Mouse (Mus musculus): Measurements from ENCODE around the gene Slc5a2. TPM values are rescaled to one million over a fixed set of nuclear protein-coding genes. Genes with fewer than 3 reads are reported as not detected.

The Slc5a2 gene
- polyA plus RNA-seq, 2 experiments from 2014 or later, result not detected

DNA sequence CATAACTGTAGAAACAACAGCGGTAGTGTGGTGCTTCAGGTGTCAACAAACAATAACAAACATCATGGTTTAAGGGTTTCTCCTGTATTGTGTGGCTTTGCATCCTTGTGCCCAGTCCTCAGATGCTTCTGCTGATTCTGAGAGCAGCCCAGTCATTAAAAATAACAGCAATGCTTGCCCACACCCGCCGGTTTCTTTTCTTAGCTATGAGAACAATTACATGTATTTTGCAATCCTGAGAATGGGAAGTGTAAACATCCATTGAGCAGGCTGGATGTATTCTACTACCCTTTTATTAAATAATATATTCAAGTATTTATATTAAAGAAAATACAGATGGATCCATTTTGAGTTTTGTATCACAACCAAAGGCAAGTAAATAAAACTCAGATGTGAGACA is 36.7 kb downstream of the Slc5a2 start:
- no peak for ATAC-seq

- ATAC-seq, result no peak
These were observed 38.7 kb downstream of the Slc5a2 start for GRCm38 (mm10) chr7:128304198-128304597.

DNA sequence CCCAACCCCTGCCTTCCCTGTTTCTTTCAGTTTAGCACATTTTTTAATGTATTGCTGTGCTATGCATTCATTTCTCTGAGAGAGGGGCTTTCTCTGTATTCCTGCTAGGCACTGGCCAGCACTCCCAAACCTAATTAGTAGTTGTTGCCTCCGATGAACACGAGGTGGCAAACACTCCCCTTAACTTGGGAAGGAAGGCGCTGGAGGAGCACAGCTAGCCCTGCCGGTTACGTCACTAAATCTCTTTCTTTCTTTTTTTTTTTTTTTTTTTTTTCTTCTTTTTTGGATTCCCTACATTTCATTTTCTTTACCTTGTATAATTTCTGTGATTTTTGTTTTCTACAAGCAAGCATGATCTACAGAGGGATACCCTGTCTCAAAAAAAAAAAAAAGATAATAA is 39.5 kb downstream of the Slc5a2 start:
- ATAC-seq, result no peak

DNA sequence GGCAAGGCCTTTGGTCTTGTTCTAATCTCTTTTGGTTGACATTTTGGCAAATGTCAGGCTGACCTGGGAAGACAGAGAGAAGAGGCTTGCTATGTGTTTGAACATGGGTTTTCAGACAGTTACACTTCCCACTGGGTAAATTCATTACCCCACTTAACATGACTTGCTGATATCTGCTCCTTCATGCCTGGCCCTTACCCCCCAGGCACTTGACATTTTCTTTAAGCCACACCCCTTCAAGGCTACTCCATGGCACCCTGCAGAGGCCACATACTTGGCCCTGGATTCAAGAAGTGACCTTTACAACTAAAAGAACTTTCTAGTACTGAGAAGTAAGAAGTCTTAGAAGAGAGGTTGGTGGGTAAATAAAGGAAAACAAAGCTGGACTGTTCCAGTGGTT is 42.4 kb downstream of the Slc5a2 start:
- ATAC-seq, result no peak

DNA sequence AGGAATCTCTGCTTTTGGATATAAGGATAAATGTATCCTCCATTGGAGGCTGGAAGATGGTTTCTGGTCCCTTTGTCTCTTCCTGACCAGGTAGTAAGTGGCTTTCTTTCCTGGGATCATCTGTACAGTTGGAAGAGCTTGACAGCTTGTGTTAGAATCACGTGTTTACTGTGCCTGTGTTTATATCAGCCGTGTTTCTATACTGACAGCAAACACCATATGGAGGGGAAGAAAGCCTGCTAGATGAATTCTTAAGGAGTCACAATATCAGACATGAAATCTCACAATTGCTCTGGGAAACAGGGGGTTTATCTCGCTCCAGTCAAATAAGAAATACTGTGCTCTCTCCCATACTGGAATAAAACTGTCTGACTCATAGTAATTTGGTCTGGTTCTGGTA is 43.8 kb downstream of the Slc5a2 start:
- ATAC-seq, result no peak

DNA sequence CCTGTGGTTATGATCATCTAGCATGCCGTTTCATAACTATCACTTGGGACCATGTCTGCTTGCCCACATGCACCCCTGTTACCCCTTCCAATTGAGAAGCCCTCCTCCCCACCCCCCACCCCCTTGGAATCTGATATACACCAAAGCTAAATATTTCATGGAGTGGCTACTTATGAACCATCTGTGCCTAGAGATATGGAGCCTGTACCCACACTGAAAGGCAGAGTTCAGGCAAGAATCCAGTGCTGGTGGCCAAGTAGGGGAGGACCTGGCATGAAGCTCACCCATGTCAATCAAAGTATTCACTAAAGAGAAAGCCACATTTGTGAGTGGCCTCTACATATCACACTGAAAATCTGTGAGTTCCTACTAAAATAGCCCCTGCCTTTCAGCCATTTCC is 44.3 kb downstream of the Slc5a2 start:
- ATAC-seq, result no peak

DNA sequence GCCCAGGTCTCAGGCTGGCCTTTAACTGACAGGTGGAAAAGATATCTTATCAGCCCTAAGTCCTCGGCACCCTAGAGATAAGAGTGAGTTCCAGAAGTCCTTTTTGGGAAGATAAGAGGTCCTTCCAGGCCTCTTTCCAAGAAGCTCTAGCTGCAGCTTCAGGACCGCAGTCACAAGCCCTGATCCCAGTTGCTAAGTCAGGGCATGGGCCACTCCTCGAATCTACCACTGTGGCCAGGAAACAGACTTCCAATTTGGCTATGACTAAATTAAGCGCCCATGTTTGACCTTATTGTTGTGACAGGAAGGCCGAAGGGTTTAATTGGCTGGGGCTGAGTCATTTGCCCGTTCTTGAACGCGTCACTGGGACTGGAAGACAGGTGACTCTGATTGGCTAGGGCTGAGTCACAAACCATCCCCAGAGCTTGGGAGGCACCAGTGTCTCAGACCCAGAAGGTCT is 44.8 kb downstream of the Slc5a2 start:
- ATAC-seq, result no peak

DNA sequence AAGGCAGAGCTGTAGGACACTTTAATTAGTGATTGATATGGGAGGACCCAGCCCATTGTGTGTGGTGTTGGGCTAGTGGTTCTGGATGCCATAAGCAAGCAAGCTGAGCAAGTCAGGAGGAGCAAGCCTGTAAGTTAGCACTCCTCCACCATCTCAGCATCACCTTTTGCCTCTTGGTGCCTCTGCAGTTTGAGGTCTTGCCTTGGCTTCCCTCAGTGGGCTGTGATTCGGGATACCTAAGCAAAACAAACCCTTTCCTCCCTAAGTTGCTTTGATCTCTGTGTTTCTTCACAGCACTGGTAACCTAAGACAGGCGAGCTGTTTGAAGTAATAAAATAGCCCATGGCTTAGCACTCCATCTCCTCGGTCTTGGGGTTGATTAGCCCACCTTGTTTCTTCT is 45.8 kb downstream of the Slc5a2 start:
- no peak for ATAC-seq

DNA sequence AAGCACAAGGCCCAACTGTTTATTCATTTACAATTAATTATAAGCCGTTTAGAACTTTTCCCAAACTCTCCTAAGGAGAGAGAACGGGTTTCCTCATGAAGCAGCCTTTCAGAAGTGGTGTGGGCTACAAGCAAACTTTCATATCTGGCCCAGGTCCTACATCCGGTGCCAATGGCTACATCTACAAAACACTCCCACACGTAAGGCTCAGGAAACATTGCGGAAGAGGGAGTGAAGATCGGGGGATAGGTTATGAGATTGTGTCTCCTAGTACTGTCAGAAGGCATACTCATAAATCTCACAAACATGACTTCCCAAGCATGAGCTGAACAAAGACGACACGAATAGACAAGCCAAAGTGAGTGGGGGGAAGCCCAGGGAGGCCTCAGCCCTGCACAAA is 46.4 kb downstream of the Slc5a2 start:
- ATAC-seq, result no peak

- no peak for ATAC-seq
These were observed 47.1 kb downstream of the Slc5a2 start for GRCm38 (mm10) chr7:128312375-128313059.

- ATAC-seq, result no peak
These were observed 48.1 kb downstream of the Slc5a2 start for GRCm38 (mm10) chr7:128313601-128314000.

DNA sequence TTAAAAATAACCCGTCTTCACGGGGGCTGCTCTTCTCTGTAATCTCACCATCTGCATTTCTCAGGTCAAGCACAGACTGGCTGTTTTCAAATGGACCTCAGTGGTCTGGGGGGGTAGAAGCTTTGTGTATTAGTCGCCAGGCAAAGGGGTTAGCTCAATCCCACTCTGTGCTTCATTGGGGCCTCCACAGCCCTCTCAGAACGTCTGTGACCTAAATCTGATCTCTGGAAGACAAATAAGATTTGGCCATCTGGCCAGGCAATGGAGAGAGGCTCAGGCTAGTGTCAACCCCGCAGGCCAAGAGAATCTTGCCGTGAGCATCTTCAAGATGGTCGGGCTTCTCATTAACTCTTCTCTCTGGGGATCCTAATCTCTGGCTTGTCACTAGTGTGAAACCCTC is 49.0 kb downstream of the Slc5a2 start:
- no peak for ATAC-seq

DNA sequence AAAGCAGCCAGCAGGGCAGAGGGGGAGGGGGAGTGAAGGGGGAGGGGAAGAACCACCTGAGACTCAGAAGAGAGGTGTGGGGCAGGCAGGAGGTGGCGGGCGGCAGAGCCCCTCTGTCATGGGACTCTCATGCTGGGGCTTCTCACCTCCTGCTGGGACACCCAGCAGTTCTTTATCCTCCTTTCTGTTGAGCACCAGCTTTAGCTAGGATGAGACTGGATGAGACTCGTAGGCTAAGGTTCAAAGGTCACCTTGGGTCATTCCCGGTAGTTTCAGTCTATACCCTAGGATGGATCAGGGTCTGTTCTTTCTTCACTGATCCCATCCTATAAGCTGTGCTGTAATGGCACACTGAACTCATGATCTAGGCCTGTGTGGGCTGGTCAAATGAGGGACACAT is 51.6 kb downstream of the Slc5a2 start:
- ATAC-seq, result no peak

GRCm38 (mm10) chr7:128319140-128319539 is 53.7 kb downstream of the Slc5a2 start:
- no peak for ATAC-seq

- no peak for ATAC-seq
These were observed 54.9 kb downstream of the Slc5a2 start for GRCm38 (mm10) chr7:128320219-128320816.

DNA sequence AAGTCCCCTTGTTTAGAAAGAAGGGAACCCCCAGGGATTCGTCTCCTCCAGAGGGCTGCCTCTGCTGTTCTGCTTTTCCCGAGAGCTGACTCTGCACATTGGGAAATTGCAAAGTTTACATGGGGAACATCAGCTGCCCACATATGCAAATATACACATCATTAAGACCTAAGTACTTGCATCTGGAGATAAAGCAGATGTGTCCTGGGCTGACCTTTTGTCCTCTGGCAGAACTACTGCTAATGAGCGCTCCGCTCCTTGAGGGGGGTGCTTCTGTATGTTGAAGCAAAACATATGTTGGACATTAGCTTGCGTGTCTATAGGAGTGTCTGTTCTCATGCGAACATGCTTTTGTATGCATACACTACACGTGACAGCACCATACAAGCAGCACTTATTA is 55.8 kb downstream of the Slc5a2 start:
- no peak for ATAC-seq

Other genes starting within 250 kb of the Slc5a2 start
- under 1 TPM; 0.66 to 0.94 TPM for gene Itgam, start 203.0 kb upstream of the Slc5a2 start, polyA plus RNA-seq (2017; shearing (Covaris generic))
- under 1 TPM in 1 of 2 experiments, not detected in 1; 0.08 TPM for gene Gm49368, start 203.0 kb upstream of the Slc5a2 start, polyA plus RNA-seq (2017; shearing (Covaris generic))
- not detected for gene Itgax, start 136.1 kb upstream of the Slc5a2 start, polyA plus RNA-seq (2017; shearing (Covaris generic))
- under 1 TPM in 1 of 2 experiments, not detected in 1; 0.40 TPM for gene Itgad, start 111.3 kb upstream of the Slc5a2 start, polyA plus RNA-seq (2017; shearing (Covaris generic))
- not detected for gene Cox6a2, start 59.3 kb upstream of the Slc5a2 start, polyA plus RNA-seq (2017; shearing (Covaris generic))
- gene Armc5, start 28.3 kb upstream of the Slc5a2 start, polyA plus RNA-seq (2017; shearing (Covaris generic)), result 1 to 10 TPM; 3.9 to 5.6 TPM
- gene 9130023H24Rik, start 27.6 kb upstream of the Slc5a2 start, polyA plus RNA-seq (2017; shearing (Covaris generic)), result 1 to 10 TPM; 4.0 to 5.8 TPM
- under 1 TPM in 1 of 2 experiments, not detected in 1; 0.59 TPM for gene Tgfb1i1, start 18.8 kb upstream of the Slc5a2 start, polyA plus RNA-seq (2017; shearing (Covaris generic))
- 10 to 100 TPM in 1 of 2 experiments, 1 to 10 TPM in 1; 7.8 to 10.1 TPM for gene BC017158, start 32.5 kb downstream of the Slc5a2 start, polyA plus RNA-seq (2017; shearing (Covaris generic))
- gene Rgs10, start 153.1 kb downstream of the Slc5a2 start, polyA plus RNA-seq (2017; shearing (Covaris generic)), result 100 to 1,000 TPM; 294 to 357 TPM
- 10 to 100 TPM; 22.6 to 37.2 TPM for gene Tial1, start 196.1 kb downstream of the Slc5a2 start, polyA plus RNA-seq (2017; shearing (Covaris generic))

Data from activated CD4-positive, CD25-positive, alpha-beta regulatory T cell, adult 4 months (primary cell).